Mouse (Mus musculus): ENCODE results near the gene Dcn.

The Dcn gene

DNA sequence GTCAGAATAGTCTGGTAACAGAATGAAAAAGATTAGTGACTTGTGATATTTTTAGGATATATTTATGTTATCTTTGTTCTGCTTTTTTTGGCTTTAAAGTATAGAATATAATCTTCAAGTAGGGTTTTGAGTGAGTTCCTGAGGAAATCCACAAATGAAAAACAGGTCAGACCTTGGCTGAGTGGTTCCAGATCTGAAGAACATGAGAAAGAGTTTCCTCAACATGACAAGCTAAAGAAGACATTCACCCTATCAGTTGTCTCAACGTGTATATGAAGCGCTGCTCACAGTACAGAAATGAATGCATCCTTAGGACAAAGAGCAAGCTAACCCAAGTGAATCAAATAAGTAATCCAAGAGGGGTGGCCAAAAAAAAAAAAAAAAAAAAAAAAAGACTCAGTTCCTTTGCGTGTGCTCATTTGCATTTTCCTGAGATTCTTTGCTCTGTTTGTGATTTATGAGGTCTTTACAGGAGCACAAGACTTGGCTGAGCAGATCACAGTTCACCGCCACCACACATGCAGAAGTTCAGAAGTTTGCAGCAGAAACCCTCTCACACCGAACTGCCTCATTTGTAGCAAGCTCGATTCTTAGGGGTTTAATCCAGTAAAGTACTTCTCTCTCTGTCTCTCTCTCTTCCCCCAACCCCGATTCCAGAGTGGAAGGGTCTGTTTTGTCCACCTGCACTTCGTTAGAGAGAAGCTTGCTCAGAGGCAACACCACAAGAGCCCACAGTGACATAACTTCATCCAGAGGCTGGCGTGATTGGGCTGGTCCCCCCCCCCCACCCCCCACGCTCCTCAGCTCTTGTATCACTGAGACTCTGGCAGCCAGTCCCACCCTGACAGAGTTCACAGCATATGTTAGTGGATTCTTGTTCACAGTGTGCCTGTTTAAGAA, 85.8 kb downstream of the Dcn start, which contains the start of gene Lum:
Gene Lum (plus strand): TSS at position 172 of the 900 bp plus-strand sequence.
- no peak for DNase-seq (ENCODE audit: low read depth)

DNA sequence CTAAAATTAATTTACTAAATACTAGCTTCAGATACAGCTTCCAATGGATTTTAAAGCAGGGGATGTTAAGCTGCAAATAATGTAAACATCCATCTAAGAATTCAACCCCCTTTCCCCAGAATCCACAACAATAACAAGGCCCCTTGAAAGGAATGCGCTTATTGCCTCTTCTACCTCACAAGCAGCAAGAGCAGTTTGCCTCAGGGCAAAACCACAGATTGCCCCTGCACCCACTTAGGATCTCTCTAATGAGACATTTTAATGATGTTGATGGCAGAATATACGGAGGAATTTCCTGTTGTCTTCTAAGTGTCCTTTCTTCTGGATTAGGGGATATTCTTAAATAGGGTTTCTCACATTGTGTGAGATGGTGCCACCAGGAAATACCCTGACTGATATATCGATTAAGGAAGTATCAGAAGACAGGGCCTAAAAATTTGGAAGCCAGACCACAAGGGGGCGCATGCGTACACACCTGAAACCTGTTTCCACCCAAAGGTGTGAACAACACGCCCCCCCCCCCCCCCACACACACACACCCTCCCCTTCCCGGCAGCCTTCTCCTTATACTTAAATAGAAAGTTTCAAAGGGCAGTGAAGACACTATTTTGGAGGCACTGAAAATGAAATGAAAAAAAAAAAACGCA, 88.2 kb downstream of the Dcn start:
- no peak for DNase-seq (ENCODE audit: low read depth)
